Mouse (Mus musculus) limb, embryonic 14.5 days (tissue): ENCODE results near the gene Otx1. TPM values are rescaled to one million over a fixed set of nuclear protein-coding genes. Genes with fewer than 3 reads are reported as not detected.

ENCODE experiments used
- ATAC-seq: fragments of 200-750 bp; cut with Nextera tagmentation; 2 replicates; pipeline ENCODE4 v1.8.0; 2017; ENCODE audit warnings: low read depth, moderate number of reproducible peaks, moderate TSS enrichment; ENCODE audit not compliant: low FRiP score
- DNase-seq: peaks from one replicate; pipeline ENCODE4 v3.0.0-alpha.2; 2015; ENCODE audit warnings: low spot score
- H3K27ac ChIP-seq: fragments of 300-500 bp; sonication (generic); replicated peaks from 2 replicates; pipeline ENCODE4 v1.5.1; 2014; ENCODE audit warnings: low read depth, mild to moderate bottlenecking, low read length, moderate library complexity, mixed read lengths
- H3K27me3 ChIP-seq: fragments of 300-500 bp; sonication (generic); 2 replicates; pipeline ENCODE4 v1.6.1; 2014; ENCODE audit warnings: low read length, mixed read lengths; ENCODE audit not compliant: control insufficient read depth, insufficient read depth
- H3K36me3 ChIP-seq: fragments of 300-500 bp; sonication (generic); 2 replicates; pipeline ENCODE4 v1.6.1; 2014; ENCODE audit warnings: mild to moderate bottlenecking, low read length, moderate library complexity, mixed read lengths; ENCODE audit not compliant: control insufficient read depth, insufficient read depth
- H3K4me1 ChIP-seq: fragments of 300-500 bp; sonication (generic); 2 replicates; pipeline ENCODE4 v1.6.1; 2014; ENCODE audit warnings: antibody characterized with exemption, low read length, mixed read lengths; ENCODE audit not compliant: control insufficient read depth, insufficient read depth
- H3K4me2 ChIP-seq: fragments of 300-500 bp; sonication (generic); replicated peaks from 2 replicates; pipeline ENCODE4 v1.6.1; 2014; ENCODE audit warnings: low read depth, mild to moderate bottlenecking, low read length, moderate library complexity; ENCODE audit not compliant: severe bottlenecking
- H3K4me3 ChIP-seq: fragments of 300-500 bp; sonication (generic); replicated peaks from 2 replicates; pipeline ENCODE4 v1.5.1; 2014; ENCODE audit warnings: low read length
- H3K9ac ChIP-seq: fragments of 300-500 bp; sonication (generic); 2 replicates; pipeline ENCODE4 v1.6.1; 2014; ENCODE audit warnings: mild to moderate bottlenecking, low read depth, low read length, moderate library complexity; ENCODE audit not compliant: severe bottlenecking
- H3K9me3 ChIP-seq: fragments of 300-500 bp; sonication (generic); 2 replicates; pipeline ENCODE4 v1.6.1; 2016; ENCODE audit warnings: low read length; ENCODE audit not compliant: control insufficient read depth
- POLR2A ChIP-seq: fragments of 200-500 bp; IDR thresholded peaks from 2 replicates; pipeline ENCODE4 v1.8.0; 2012; ENCODE audit warnings: inconsistent platforms, mild to moderate bottlenecking, moderate library complexity, borderline replicate concordance; ENCODE audit not compliant: insufficient read depth, insufficient read length; ENCODE audit errors: extremely low read depth
- WGBS: fragments of 180-500 bp; shearing (Covaris S2); extraction: QIAGEN DNeasy Blood & Tissue Kit; methylation state at CpG from one replicate; pipeline ENCODE4 v1.1.7; 2014; 5-methylcytosine and 5-hydroxymethylcytosine counted together
- polyA plus RNA-seq, 2 experiments: library from polyadenylated mRNA; depleted of rRNA in 1 of 2; stranded (reverse) in 1 of 2; unstranded in 1 of 2; fragments of >200 nt; fragmentation: Nextera tagmentation in 1 of 2; extraction: Ambion mirVana in 1 of 2; gene quantifications; 2 replicates each; pipeline versions ENCODE4 v1.2.1 to v1.2.3; 2012 to 2014

Otx1 gene
- polyA plus RNA-seq, 2 experiments, result 2.2 to 3.3 TPM

DNA sequence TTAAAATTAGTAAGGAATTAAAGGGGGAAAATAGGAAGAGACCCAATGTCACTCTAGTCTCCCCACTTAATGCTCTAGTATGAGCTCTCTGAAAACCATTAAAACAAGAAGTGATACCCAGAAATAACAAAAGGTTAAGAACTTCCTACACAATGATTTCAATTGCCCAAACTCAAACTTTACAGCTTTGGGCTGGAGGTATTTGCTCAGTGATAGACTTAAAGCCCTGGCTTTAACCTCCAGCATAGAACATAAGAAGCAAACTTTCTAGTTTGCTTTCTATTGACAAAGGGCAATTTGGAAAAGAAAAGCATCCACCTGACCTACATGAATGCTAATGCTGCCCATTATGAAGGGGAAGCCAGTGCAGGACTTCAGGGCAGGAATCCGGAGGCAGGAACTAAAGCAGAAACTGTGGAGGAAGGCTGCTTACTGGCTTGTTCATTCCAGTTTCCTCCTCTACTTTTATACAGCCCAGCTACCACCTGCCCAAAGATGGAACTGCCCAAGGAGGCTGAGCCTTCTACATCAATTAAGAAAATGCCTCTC is 14.2 kb downstream of the Otx1 start:
- no peak overlapping the region for H3K4me2 ChIP-seq
- 86% methylated on average over 1 of the region's 1 CpGs for WGBS
- no peaks in the 10 kb centered on the region for H3K9me3 ChIP-seq
- TF ChIP-seq POLR2A, result no peak
- no peak overlapping the region for H3K4me3 ChIP-seq
- no peak overlapping the region for H3K9ac ChIP-seq
- no peak for DNase-seq
- peaks cover 3% of the 10 kb centered on the region; the same call in 1 of the 2 replicates for H3K4me1 ChIP-seq
- H3K27ac ChIP-seq, result no peak overlapping the region
- no peak for ATAC-seq
- H3K27me3 ChIP-seq, result peaks cover 39% of the 10 kb centered on the region
- no peaks in the 10 kb centered on the region for H3K36me3 ChIP-seq

DNA sequence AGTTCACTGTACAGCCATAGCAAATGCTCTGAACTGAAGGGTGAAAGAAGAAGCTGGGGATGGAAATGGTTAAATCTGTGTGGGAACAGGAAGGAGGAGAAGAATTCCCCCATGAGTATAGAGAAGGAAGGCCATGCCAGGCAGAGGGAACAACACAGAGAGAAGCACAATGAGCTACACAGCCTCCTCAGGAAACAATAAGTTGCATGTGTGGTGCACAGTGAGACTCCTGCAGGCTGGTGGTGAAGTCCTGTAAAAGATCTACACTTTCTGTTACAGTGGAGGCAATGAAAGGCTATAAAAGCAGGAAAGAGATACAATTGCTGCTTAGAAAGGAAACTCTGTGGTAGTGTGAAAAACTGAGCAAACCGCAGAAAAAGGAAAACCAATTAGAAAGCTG is 17.6 kb downstream of the Otx1 start:
- Histone ChIP-seq H3K36me3 (no peaks in the 10 kb centered on the region), H3K27ac (no peak overlapping the region), H3K27me3 (peaks cover 15% of the 10 kb centered on the region; the same call in 1 of the 2 replicates), H3K4me1 (peaks cover 3% of the 10 kb centered on the region; the same call in 1 of the 2 replicates), H3K4me3 (no peak overlapping the region), H3K9ac (no peak overlapping the region), H3K9me3 (no peaks in the 10 kb centered on the region), H3K4me2 (no peak overlapping the region)
- 39% methylated on average over 1 of the region's 1 CpGs for WGBS
- ATAC-seq (no peak), DNase-seq (no peak)
- TF ChIP-seq POLR2A, result no peak

DNA sequence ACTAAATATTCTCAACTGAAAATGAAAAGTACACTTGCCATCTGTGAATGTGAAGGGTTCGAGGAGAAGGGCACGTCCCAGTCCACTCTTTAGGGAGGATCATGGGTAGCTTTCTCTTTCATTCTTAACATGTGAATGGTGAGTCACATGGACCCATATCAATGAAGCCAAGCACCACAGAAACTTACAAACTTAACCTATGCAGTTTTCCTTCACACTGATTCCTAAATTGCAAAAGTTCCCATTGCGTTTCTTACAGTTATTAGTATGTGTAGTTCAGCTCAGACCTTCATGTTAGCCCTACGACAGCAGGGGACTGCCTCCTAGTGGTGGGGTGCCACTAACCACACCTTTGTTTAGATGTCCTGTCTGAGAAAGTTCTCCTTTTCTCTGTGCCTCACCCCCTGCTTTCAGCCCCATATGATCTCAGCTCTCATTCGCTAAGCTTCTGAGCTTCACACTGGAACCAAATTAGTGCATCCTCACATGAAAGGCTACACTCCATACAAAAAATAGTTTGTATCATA is 28.6 kb downstream of the Otx1 start:
- Histone ChIP-seq H3K9ac (no peak overlapping the region), H3K4me3 (no peak overlapping the region), H3K4me2 (no peak overlapping the region), H3K4me1 (no peaks in the 10 kb centered on the region), H3K27me3 (no peaks in the 10 kb centered on the region), H3K9me3 (no peaks in the 10 kb centered on the region), H3K36me3 (no peaks in the 10 kb centered on the region), H3K27ac (no peak overlapping the region)
- WGBS, result 76% methylated on average over 5 of the region's 5 CpGs
- no peak for TF ChIP-seq POLR2A
- DNase-seq (no peak), ATAC-seq (no peak)

DNA sequence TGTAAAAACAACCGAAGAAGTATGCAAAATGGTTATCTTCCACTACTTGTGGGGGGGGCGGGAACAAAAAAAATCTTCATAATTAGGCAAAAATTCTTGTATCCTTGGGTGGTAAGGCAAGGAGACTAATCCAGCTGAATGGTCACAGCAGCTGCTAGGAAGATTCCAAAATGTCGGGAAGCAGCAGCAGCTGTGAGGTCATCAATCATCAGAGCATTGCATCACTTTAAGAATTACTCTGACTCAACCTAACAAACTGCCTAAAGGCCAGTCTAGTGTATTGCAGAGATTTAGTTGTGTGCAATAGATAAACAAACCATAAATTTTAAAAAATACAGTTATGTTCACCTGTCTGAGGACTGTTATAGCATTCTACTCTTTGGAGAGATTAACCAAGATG is 29.1 kb downstream of the Otx1 start:
- DNase-seq (peak; percentile 57), ATAC-seq (no peak; the same call in 1 of the 2 replicates)
- H3K4me2 ChIP-seq, result no peak overlapping the region
- 70% methylated on average over 3 of the region's 3 CpGs for WGBS
- TF ChIP-seq POLR2A, result no peak
- no peaks in the 10 kb centered on the region for H3K36me3 ChIP-seq
- H3K4me3 ChIP-seq, result no peak overlapping the region
- H3K4me1 ChIP-seq, result no peaks in the 10 kb centered on the region
- H3K27ac ChIP-seq, result no peak overlapping the region
- no peaks in the 10 kb centered on the region for H3K9me3 ChIP-seq
- H3K27me3 ChIP-seq, result no peaks in the 10 kb centered on the region
- H3K9ac ChIP-seq, result no peak overlapping the region

DNA sequence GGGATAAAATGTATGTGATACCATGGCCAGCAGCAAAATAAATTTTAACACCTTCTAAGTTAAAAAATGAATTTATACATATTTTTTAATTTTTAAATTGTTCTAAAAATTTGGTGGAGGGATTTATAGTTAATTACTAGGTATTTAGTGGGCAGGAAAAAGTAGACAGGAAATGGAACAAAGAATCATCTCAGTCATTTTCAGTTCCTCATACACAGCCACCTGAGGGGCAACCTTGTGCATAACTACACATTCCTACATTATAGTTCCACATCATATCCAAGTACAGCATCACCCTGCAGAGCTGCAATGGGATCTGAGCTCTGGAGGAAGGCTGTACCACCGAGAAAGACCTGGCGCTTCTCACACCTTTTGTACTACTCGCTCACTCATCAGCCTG is 33.8 kb downstream of the Otx1 start:
- Histone ChIP-seq H3K4me3 (no peak overlapping the region), H3K4me1 (no peaks in the 10 kb centered on the region), H3K4me2 (no peak overlapping the region), H3K9me3 (no peaks in the 10 kb centered on the region), H3K36me3 (no peaks in the 10 kb centered on the region), H3K27ac (no peak overlapping the region), H3K27me3 (no peaks in the 10 kb centered on the region), H3K9ac (no peak overlapping the region)
- no peak for DNase-seq
- no peak for ATAC-seq
- TF ChIP-seq POLR2A, result no peak
- 94% methylated on average over 3 of the region's 3 CpGs for WGBS
